Mouse (Mus musculus) intestine, embryonic 14.5 days (tissue): ENCODE measurements around the gene Spa17. TPM values are rescaled to one million over a fixed set of nuclear protein-coding genes. Genes with fewer than 3 reads are reported as not detected.

ENCODE experiments used
- ATAC-seq: fragments of 200-750 bp; cut with Nextera tagmentation; replicated peaks from 2 replicates; pipeline ENCODE4 v1.8.0; 2017; ENCODE audit warnings: low read depth, moderate number of reproducible peaks, moderate TSS enrichment, moderate library complexity; ENCODE audit not compliant: low FRiP score, low TSS enrichment
- DNase-seq: peaks from one replicate; pipeline ENCODE4 v3.0.0-alpha.2; 2018; ENCODE audit warnings: low spot score
- H3K27ac ChIP-seq: fragments of 300-500 bp; sonication (generic); 2 replicates; pipeline ENCODE4 v1.5.1; 2014; ENCODE audit warnings: low read depth, mild to moderate bottlenecking, control low read depth
- H3K27me3 ChIP-seq: fragments of 300-500 bp; sonication (generic); replicated peaks from 2 replicates; pipeline ENCODE4 v1.6.1; 2014; ENCODE audit warnings: low read length, control low read depth; ENCODE audit not compliant: control insufficient read depth, insufficient read depth
- H3K36me3 ChIP-seq: fragments of 300-500 bp; sonication (generic); 2 replicates; pipeline ENCODE4 v1.6.1; 2014; ENCODE audit warnings: low read length, control low read depth; ENCODE audit not compliant: control insufficient read depth, insufficient read depth
- H3K4me1 ChIP-seq: fragments of 300-500 bp; sonication (generic); replicated peaks from 2 replicates; pipeline ENCODE4 v1.6.1; 2014; ENCODE audit warnings: low read length, control low read depth, mixed read lengths; ENCODE audit not compliant: control insufficient read depth, insufficient read depth
- H3K4me2 ChIP-seq: fragments of 300-500 bp; sonication (generic); 2 replicates; pipeline ENCODE4 v1.6.1; 2014; ENCODE audit warnings: low read length
- H3K4me3 ChIP-seq: fragments of 300-500 bp; sonication (generic); 2 replicates; pipeline ENCODE4 v1.5.1; 2014; ENCODE audit warnings: low read depth, low read length, control low read depth, mixed read lengths
- H3K9ac ChIP-seq: fragments of 300-500 bp; sonication (generic); 2 replicates; pipeline ENCODE4 v1.6.1; 2014; ENCODE audit warnings: mild to moderate bottlenecking, low read length
- H3K9me3 ChIP-seq: fragments of 300-500 bp; sonication (generic); 2 replicates; pipeline ENCODE4 v1.6.1; 2016; ENCODE audit warnings: low read length, control low read depth; ENCODE audit not compliant: control insufficient read depth
- WGBS: fragments of 180-500 bp; shearing (Covaris S2); extraction: QIAGEN DNeasy Blood & Tissue Kit; methylation state at CpG from one replicate; pipeline ENCODE4 v1.1.7; 2014; 5-methylcytosine and 5-hydroxymethylcytosine counted together
- polyA plus RNA-seq: library from polyadenylated mRNA; unstranded; fragments of >200 nt; fragmentation: Nextera tagmentation; extraction: Ambion mirVana; gene quantifications from 2 replicates; pipeline ENCODE4 v1.2.1, GENCODE M21; 2014

The Spa17 gene
- polyA plus RNA-seq, 1 experiment from 2014 or later, result 4.7 TPM

DNA sequence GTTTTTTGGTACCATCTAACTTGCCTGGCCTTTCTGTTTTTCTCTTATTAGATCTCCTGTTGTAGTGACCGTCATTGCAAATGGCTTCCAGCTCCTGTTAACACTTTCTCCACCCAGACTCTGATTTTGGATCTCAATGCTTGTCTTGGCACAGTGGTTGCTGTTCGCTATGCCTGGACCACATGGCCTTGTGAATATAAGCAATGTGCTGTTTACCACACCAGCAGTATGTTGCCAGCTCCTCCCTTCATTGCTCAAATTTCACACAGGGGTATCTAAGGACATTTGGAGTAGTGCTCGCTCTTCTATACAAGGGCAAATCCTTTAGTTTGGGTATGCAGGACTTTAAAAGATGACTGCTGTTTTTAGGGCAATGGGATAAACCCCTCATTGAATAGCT, 32.7 kb upstream of the Spa17 start:
- peaks cover 37% of the 10 kb centered on the region for H3K36me3 ChIP-seq

DNA sequence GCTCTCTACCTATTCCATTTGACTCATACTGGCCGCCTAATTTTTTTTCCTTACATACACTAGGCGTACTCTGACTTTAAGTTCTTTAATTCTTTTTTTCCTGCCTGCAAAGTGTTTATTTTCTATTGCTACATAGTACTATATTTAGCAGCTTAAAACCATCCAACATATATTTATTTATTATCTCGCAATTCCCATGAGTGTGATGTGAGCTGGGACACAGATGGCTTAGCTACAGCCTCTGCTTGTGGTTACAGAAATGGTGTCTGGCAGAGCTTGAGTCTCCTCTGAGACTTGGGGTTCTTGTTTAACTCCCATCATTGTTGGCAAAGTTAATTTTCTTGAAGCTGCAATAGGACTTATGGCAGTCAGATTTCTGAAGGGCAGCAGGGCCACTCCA, 25.2 kb upstream of the Spa17 start:
- H3K27me3 ChIP-seq, result no peaks in the 10 kb centered on the region
- no peaks in the 10 kb centered on the region for H3K4me1 ChIP-seq
- H3K9ac ChIP-seq, result no peak overlapping the region
- H3K4me3 ChIP-seq, result no peak overlapping the region
- no peaks in the 10 kb centered on the region for H3K36me3 ChIP-seq
- no peak overlapping the region for H3K4me2 ChIP-seq
- DNase-seq (no peak), ATAC-seq (no peak)
- H3K9me3 ChIP-seq, result no peaks in the 10 kb centered on the region
- 76% methylated on average over 3 of the region's 3 CpGs for WGBS
- H3K27ac ChIP-seq, result no peak overlapping the region

More for the DNA sequence above, 32.7 kb upstream of the Spa17 start:
- Histone ChIP-seq H3K4me2 (no peak overlapping the region), H3K9ac (no peak overlapping the region), H3K4me3 (no peak overlapping the region), H3K27me3 (no peaks in the 10 kb centered on the region), H3K27ac (no peak overlapping the region), H3K9me3 (no peaks in the 10 kb centered on the region), H3K4me1 (no peaks in the 10 kb centered on the region)
- DNase-seq (no peak), ATAC-seq (no peak)
- WGBS, result 85% methylated on average over 3 of the region's 3 CpGs

- WGBS, result 40% methylated on average over 6 of the region's 6 CpGs
- H3K4me1 ChIP-seq, result no peaks in the 10 kb centered on the region
- H3K27me3 ChIP-seq, result no peaks in the 10 kb centered on the region
- H3K4me3 ChIP-seq, result no peak overlapping the region
- H3K36me3 ChIP-seq, result no peaks in the 10 kb centered on the region
- no peak overlapping the region for H3K4me2 ChIP-seq
- no peak overlapping the region for H3K9ac ChIP-seq
- H3K27ac ChIP-seq, result no peak overlapping the region
- DNase-seq, result no peak
- no peak for ATAC-seq
- H3K9me3 ChIP-seq, result no peaks in the 10 kb centered on the region
Measured at GRCm38 (mm10) chr9:37636800-37637542, 23.4 kb upstream of the Spa17 start.

- no peak overlapping the region for H3K4me2 ChIP-seq
- no peak overlapping the region for H3K4me3 ChIP-seq
- no peak for ATAC-seq
- H3K27me3 ChIP-seq, result no peaks in the 10 kb centered on the region
- WGBS, result 22% methylated on average over 7 of the region's 7 CpGs
- no peak overlapping the region for H3K27ac ChIP-seq
- no peaks in the 10 kb centered on the region for H3K9me3 ChIP-seq
- DNase-seq, result peak; percentile 58
- no peak overlapping the region for H3K9ac ChIP-seq
- no peaks in the 10 kb centered on the region for H3K36me3 ChIP-seq
- H3K4me1 ChIP-seq, result no peaks in the 10 kb centered on the region
Measured at GRCm38 (mm10) chr9:37636335-37636734, 22.8 kb upstream of the Spa17 start.

- H3K4me3 ChIP-seq, result no peak overlapping the region
- no peak overlapping the region for H3K4me2 ChIP-seq
- WGBS, result 91% methylated on average over 3 of the region's 3 CpGs
- no peak for ATAC-seq
- no peak overlapping the region for H3K9ac ChIP-seq
- H3K27me3 ChIP-seq, result no peaks in the 10 kb centered on the region
- DNase-seq, result no peak
- H3K36me3 ChIP-seq, result no peaks in the 10 kb centered on the region
- no peak overlapping the region for H3K27ac ChIP-seq
- no peaks in the 10 kb centered on the region for H3K4me1 ChIP-seq
- no peaks in the 10 kb centered on the region for H3K9me3 ChIP-seq
Measured at GRCm38 (mm10) chr9:37634269-37634668, 20.7 kb upstream of the Spa17 start.

- Histone ChIP-seq H3K4me1 (no peaks in the 10 kb centered on the region), H3K36me3 (no peaks in the 10 kb centered on the region), H3K27ac (no peak overlapping the region), H3K27me3 (no peaks in the 10 kb centered on the region), H3K4me3 (no peak overlapping the region), H3K9me3 (no peaks in the 10 kb centered on the region), H3K4me2 (no peak overlapping the region), H3K9ac (no peak overlapping the region)
- ATAC-seq (no peak), DNase-seq (no peak)
- WGBS, result 74% methylated on average over 2 of the region's 2 CpGs
Measured at GRCm38 (mm10) chr9:37632305-37632704, 18.8 kb upstream of the Spa17 start.

DNA sequence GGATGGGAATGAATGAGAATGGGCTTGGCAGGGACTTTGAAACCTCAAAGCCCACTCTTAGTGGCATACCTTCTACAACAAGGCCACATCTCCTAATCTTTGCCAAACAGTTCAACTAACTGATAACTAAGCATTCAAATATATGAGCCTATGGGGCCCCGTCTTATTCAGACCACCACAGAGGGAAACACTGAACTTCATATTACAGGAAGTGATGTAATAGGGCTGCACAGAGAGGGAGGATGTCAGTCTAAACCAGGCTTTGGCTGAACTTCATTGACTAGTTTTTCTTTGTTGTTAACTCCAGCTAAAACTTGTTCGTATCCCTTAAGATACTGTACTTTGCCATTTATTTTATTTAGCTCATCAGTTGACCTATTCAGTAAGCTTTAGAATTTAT, 16.4 kb upstream of the Spa17 start:
- Histone ChIP-seq H3K27ac (no peak overlapping the region), H3K9me3 (no peaks in the 10 kb centered on the region), H3K27me3 (no peaks in the 10 kb centered on the region), H3K9ac (no peak overlapping the region), H3K4me2 (no peak overlapping the region), H3K4me1 (no peaks in the 10 kb centered on the region), H3K4me3 (no peak overlapping the region), H3K36me3 (no peaks in the 10 kb centered on the region)
- ATAC-seq, result no peak
- no peak for DNase-seq
- WGBS, result 83% methylated on average over 2 of the region's 2 CpGs

DNA sequence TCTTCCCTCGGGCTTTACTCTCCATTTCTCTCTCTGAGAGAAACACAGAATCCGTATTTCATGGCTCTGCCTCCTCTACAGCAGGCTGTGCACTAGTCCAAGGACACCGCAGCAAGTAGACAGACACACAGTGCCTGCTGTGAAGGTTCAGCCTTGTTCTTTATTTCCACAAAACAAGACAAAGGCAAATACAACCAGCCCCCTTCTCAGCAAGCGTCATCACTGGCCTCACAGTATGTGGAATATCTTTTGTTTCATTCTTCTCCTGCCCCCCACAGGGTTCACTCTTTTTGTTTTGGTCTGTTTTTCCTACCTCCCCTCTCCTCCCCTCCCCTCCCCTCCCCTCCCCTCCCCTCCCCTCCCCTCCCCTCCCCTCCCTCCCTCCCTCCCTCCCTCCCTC, 15.1 kb upstream of the Spa17 start:
- Histone ChIP-seq H3K9me3 (no peaks in the 10 kb centered on the region), H3K4me3 (no peak overlapping the region), H3K27ac (no peak overlapping the region), H3K4me2 (no peak overlapping the region), H3K36me3 (no peaks in the 10 kb centered on the region), H3K9ac (no peak overlapping the region), H3K4me1 (no peaks in the 10 kb centered on the region), H3K27me3 (no peaks in the 10 kb centered on the region)
- ATAC-seq, result no peak
- DNase-seq, result no peak
- WGBS, result 81% methylated on average over 4 of the region's 4 CpGs

DNA sequence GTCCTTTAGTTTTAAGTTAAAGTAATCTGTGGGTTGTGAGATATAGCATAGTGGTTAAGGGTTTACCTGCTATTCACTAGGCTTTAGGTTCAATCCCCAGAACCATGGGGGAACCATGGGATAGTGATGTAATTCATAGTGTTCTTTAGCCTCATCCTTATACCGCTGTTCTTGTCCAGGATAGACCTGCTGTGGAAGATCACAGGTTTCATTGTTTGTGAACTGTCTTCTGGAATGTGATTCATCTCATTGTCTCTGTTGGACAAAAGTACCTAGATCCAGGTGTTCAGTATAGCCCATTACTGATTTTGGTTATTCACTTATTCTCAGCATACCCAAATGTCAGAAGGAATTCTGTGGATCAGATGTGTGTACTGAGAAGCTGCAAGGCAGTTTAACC, 13.7 kb upstream of the Spa17 start:
- Histone ChIP-seq H3K4me3 (no peak overlapping the region), H3K27me3 (no peaks in the 10 kb centered on the region), H3K9ac (no peak overlapping the region), H3K4me2 (no peak overlapping the region), H3K9me3 (no peaks in the 10 kb centered on the region), H3K36me3 (no peaks in the 10 kb centered on the region), H3K27ac (no peak overlapping the region), H3K4me1 (no peaks in the 10 kb centered on the region)
- WGBS, result 97% methylated on average over 1 of the region's 1 CpGs
- DNase-seq (no peak), ATAC-seq (no peak)
